Mouse (Mus musculus): ENCODE results near the gene Paqr4. TPM values are rescaled to one million over a fixed set of nuclear protein-coding genes. Genes with fewer than 3 reads are reported as not detected.
A peak's percentile ranks its signal among the peaks of the same experiment; 100 is the strongest.

Paqr4 gene
- total and polyA plus RNA-seq, 3 experiments = 1.0 to 2.8 (median 1.1) TPM

- H3K4me3 ChIP-seq (replicated peaks in 1 of 3; ENCODE audit: low read depth in 2 of 3, low read length in 2 of 3, poor library complexity in 1 of 3) = peak within 1 kb of the TSS; percentile 61 to 90 (median 84)
- H3K4me1 ChIP-seq (ENCODE audit: control insufficient read depth in 1 of 2, insufficient read depth in 2 of 2) = peaks cover 4 to 28% of the 10 kb centered on the region in 2 experiments
- H3K9me3 ChIP-seq (replicated peaks; ENCODE audit: low read length) = no peaks in the 10 kb centered on the region
- peak within 1 kb of the TSS; percentile 73 for H3K4me2 ChIP-seq (ENCODE audit: insufficient read depth, low read depth, poor library complexity, severe bottlenecking)
- peak within 1 kb of the TSS; percentile 43 for H3K27ac ChIP-seq (ENCODE audit: insufficient read depth, low read depth)
- in situ Hi-C loops (cut with MboI; ENCODE audit: low pct_ligation_motif_present, low pct_unique_long_range_greater_than_20kb, low sequenced_read_pairs) = loop anchor here (10.0 kb wide), 1 partner anchor 51 kb away; the partner anchor contains the start of genes Cldn6, Hcfc1r1, Thoc6 and Tnfrsf12a
- no peaks in the 10 kb centered on the region; the same call in 1 of the 2 replicates for H3K79me2 ChIP-seq (replicated peaks; ENCODE audit: control insufficient read depth, extremely low read depth, insufficient read depth, poor library complexity, severe bottlenecking)
- peak; percentile 94 for DNase-seq (ENCODE audit: extremely low read depth)
- H3K36me3 ChIP-seq (replicated peaks in 1 of 2; ENCODE audit: control insufficient read depth in 1 of 2, insufficient read depth in 1 of 2, low read length in 1 of 2) = peaks cover 0 to 3% of the 10 kb centered on the region in 2 experiments
- H3K27me3 ChIP-seq (replicated peaks) = peaks cover 12% of the 10 kb centered on the region
- TF ChIP-seq CHD2 (IDR thresholded peaks at IDR 0.05; ENCODE audit: low read length) (no peak), CHD1 (IDR thresholded peaks at IDR 0.05; ENCODE audit: low read depth, low read length) (no peak), TCF12 (IDR thresholded peaks at IDR 0.05; ENCODE audit: low read depth, low read length) (peak; percentile 48; the same call in 1 of the 2 replicates), HCFC1 (IDR thresholded peaks at IDR 0.05; ENCODE audit: low read depth, low read length) (peak; percentile 62; the same call in 1 of the 2 replicates), IRF4 (IDR thresholded peaks at IDR 0.05; ENCODE audit: low read depth, low read length) (no peak), USF2 (conservative IDR thresholded peaks at IDR 0.05; ENCODE audit: low read depth, low read length) (no peak), KAT2A (IDR thresholded peaks at IDR 0.05; ENCODE audit: insufficient replicate concordance, low read length) (no peak), POLR2AphosphoS2 (IDR thresholded peaks at IDR 0.05; ENCODE audit: low read depth, low read length) (no peak), PAX5 (IDR thresholded peaks at IDR 0.05; ENCODE audit: low read length) (no peak), TBP (conservative IDR thresholded peaks at IDR 0.05; ENCODE audit: low read depth, low read length) (peak; percentile 81; the same call in 1 of the 2 replicates), ETS1 (conservative IDR thresholded peaks at IDR 0.05; ENCODE audit: low read depth, low read length) (no peak), MAX (IDR thresholded peaks at IDR 0.05; ENCODE audit: low read length) (peak; percentile 42; the same call in 1 of the 2 replicates), RAD21 (IDR thresholded peaks at IDR 0.05; ENCODE audit: low read depth, low read length) (no peak), GABPA (IDR thresholded peaks at IDR 0.05; ENCODE audit: insufficient replicate concordance, low read depth, low read length) (no peak), JUN (IDR thresholded peaks at IDR 0.05; ENCODE audit: insufficient read depth, low read depth, low read length) (no peak), MAZ (IDR thresholded peaks at IDR 0.05; ENCODE audit: low read depth, low read length) (no peak), EP300 (IDR thresholded peaks at IDR 0.05; ENCODE audit: low read length) (no peak), MYC (IDR thresholded peaks at IDR 0.05; ENCODE audit: low read depth, low read length) (0 out of 2 replicates have a peak, but pooled peaks have one; percentile 36), SIN3A (IDR thresholded peaks at IDR 0.05; ENCODE audit: low read length) (peak; percentile 65), NELFE (IDR thresholded peaks at IDR 0.05; ENCODE audit: low read depth, low read length) (peak; percentile 87), CTCF (conservative IDR thresholded peaks at IDR 0.05 in 1 of 2, IDR thresholded peaks at IDR 0.05 in 1 of 2; ENCODE audit: low read depth in 2 of 2, low read length in 2 of 2) (no peak), BHLHE40 (IDR thresholded peaks at IDR 0.05; ENCODE audit: low read depth, low read length) (no peak), MEF2A (IDR thresholded peaks at IDR 0.05; ENCODE audit: borderline replicate concordance, low read depth, low read length) (no peak; the same call in 1 of the 2 replicates), MXI1 (IDR thresholded peaks at IDR 0.05; ENCODE audit: low read depth, low read length) (peak; percentile 21; the same call in 1 of the 2 replicates), POLR2A (IDR thresholded peaks at IDR 0.05; ENCODE audit: low read depth, low read length) (peak; percentile 90), USF1 (IDR thresholded peaks at IDR 0.05; ENCODE audit: low read depth, low read length) (no peak), ZNF384 (IDR thresholded peaks at IDR 0.05; ENCODE audit: low read depth, low read length) (no peak), NRF1 (IDR thresholded peaks at IDR 0.05; ENCODE audit: low read depth, low read length) (peak; percentile 95), ZKSCAN1 (IDR thresholded peaks at IDR 0.05; ENCODE audit: borderline replicate concordance, low read depth, low read length) (no peak), MAFK (IDR thresholded peaks at IDR 0.05; ENCODE audit: insufficient replicate concordance, low read length) (no peak), ZC3H11A (IDR thresholded peaks at IDR 0.05; ENCODE audit: low read depth, low read length) (no peak), E2F4 (IDR thresholded peaks at IDR 0.05; ENCODE audit: insufficient replicate concordance, low read depth, low read length) (peak; percentile 87; the same call in 1 of the 2 replicates), UBTF (IDR thresholded peaks at IDR 0.05; ENCODE audit: low read depth, low read length) (no peak), ELF1 (IDR thresholded peaks at IDR 0.05; ENCODE audit: low read depth, low read length) (peak; percentile 40), SMC3 (IDR thresholded peaks at IDR 0.05; ENCODE audit: low read depth, low read length) (no peak), RCOR1 (conservative IDR thresholded peaks at IDR 0.05; ENCODE audit: low read depth, low read length) (no peak), JUND (conservative IDR thresholded peaks at IDR 0.05; ENCODE audit: low read depth, low read length) (no peak), ZMIZ1 (IDR thresholded peaks at IDR 0.05; ENCODE audit: low read depth, low read length) (no peak; the same call in 1 of the 2 replicates)
- dilution Hi-C loops (cut with MboI; ENCODE audit: extremely low pct_ligation_motif_present, extremely low pct_unique_long_range_greater_than_20kb, low sequenced_read_pairs) = no loop called here
- peak within 1 kb of the TSS; percentile 75 for H3K9ac ChIP-seq (ENCODE audit: insufficient read depth, low read depth)
Observed at GRCm38 (mm10) chr17:23725999-23726757, 14.5 kb downstream of the Paqr4 start, which contains the start of gene Pkmyt1. Gene Pkmyt1 (plus strand): TSS chr17:23726336.
